Mouse (Mus musculus) E14TG2a.4 (cell line): ENCODE results near the gene Agxt.

Experiments used
- CTCF ChIP-seq: conservative IDR thresholded peaks from 2 replicates; pipeline ENCODE4 v1.5.1; 2014; ENCODE audit warnings: low read length
- POU5F1 ChIP-seq: IDR thresholded peaks from 2 replicates; pipeline ENCODE4 v1.6.1; 2014; ENCODE audit warnings: low read length, borderline replicate concordance

- TF ChIP-seq CTCF (no peak), POU5F1 (no peak)
Observed at GRCm38 (mm10) chr1:93138534-93138933, 3.5 kb downstream of the Agxt start.
